Mouse (Mus musculus): Measurements from ENCODE around the gene Cyct.

GRCm38 (mm10) chr2:76319231-76319630, 41.0 kb downstream of the Cyct start:
- TF ChIP-seq CTCF (IDR thresholded peaks at IDR 0.05; ENCODE audit: low read depth, low read length): no peak
- TF ChIP-seq POLR2A (IDR thresholded peaks at IDR 0.05; ENCODE audit: extremely low read depth, insufficient read depth, low read length): no peak

Data from liver, adult 2 months (tissue).